Mouse (Mus musculus): ENCODE data around the gene Olfr1342. TPM values are rescaled to one million over a fixed set of nuclear protein-coding genes. Genes with fewer than 3 reads are reported as not detected.

Olfr1342 gene
- polyA plus RNA-seq (2016; fragmentation: Nextera tagmentation; extraction: Ambion mirVana), result not detected in 2 replicates

- H3K36me3 ChIP-seq, result no peaks in the 10 kb centered on the region
- H3K27ac ChIP-seq, result no peak within 1 kb of the TSS
- no peaks in the 10 kb centered on the region for H3K27me3 ChIP-seq (ENCODE audit: insufficient read depth, poor library complexity, severe bottlenecking)
- 55% methylated on average over 12 of the region's 12 CpGs for WGBS
- peak; percentile 10 for DNase-seq (ENCODE audit: low spot score)
- H3K4me1 ChIP-seq (replicated peaks), result peaks cover 19% of the 10 kb centered on the region
- no peak within 1 kb of the TSS for H3K4me3 ChIP-seq
- H3K9me3 ChIP-seq, result no peaks in the 10 kb centered on the region
Observed at GRCm38 (mm10) chr4:118692412-118692973, at the start of gene Olfr1342. TSS of gene Olfr1342 (minus strand) at chr4:118692756.

- DNase-seq (ENCODE audit: low spot score), result peak; percentile 8
- H3K27me3 ChIP-seq (ENCODE audit: insufficient read depth, poor library complexity, severe bottlenecking), result peaks cover 45% of the 10 kb centered on the region
- H3K27ac ChIP-seq, result no peak overlapping the region
- no peaks in the 10 kb centered on the region for H3K36me3 ChIP-seq
- 5% methylated on average over 16 of the region's 16 CpGs for WGBS
- H3K4me1 ChIP-seq (replicated peaks), result peaks cover 14% of the 10 kb centered on the region
- peak overlapping the region; percentile 32 for H3K4me3 ChIP-seq
- H3K9me3 ChIP-seq, result peaks cover 9% of the 10 kb centered on the region
Observed at GRCm38 (mm10) chr4:118741881-118742280, 49.3 kb upstream of the Olfr1342 start.

DNA sequence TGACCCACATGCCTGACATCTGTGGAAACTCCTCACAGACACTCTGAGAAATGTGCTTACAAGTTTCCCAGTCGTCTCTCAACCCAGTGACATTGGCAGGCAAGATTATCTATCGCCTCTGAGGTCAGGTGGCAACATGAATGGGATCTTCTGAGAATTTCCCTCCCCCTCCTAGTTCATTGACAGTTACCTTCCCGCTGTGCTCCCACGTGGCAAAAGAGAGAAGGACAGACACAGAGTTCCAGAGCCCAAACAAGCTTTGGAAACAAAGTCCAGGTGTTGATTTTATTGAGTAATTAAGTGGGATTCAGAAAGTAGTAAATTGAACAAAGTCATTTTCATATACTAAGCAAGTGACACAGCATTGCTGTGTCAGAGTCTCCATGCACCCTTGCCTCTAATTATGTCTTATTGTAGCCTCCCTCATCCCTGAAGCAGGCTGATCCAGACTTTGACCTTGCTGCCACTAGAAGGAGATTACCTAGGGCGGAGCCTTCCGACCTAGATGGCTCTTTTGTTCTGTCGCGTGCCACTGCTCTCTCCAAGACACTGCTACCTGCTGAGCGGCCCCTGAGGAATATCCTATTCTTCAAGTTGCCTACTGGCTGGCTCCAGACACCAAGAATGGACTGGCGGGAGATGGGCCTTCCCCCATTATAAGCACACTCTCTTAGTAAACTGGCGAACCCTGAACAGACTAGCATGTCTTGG is 48.6 kb upstream of the Olfr1342 start:
- DNase-seq (ENCODE audit: low spot score), result no peak
- peaks cover 1% of the 10 kb centered on the region for H3K9me3 ChIP-seq
- peaks cover 45% of the 10 kb centered on the region for H3K27me3 ChIP-seq (ENCODE audit: insufficient read depth, poor library complexity, severe bottlenecking)
- H3K27ac ChIP-seq, result no peak overlapping the region
- 6% methylated on average over 11 of the region's 11 CpGs for WGBS
- peak overlapping the region; percentile 32 for H3K4me3 ChIP-seq
- H3K4me1 ChIP-seq (replicated peaks), result peaks cover 14% of the 10 kb centered on the region
- no peaks in the 10 kb centered on the region for H3K36me3 ChIP-seq

DNA sequence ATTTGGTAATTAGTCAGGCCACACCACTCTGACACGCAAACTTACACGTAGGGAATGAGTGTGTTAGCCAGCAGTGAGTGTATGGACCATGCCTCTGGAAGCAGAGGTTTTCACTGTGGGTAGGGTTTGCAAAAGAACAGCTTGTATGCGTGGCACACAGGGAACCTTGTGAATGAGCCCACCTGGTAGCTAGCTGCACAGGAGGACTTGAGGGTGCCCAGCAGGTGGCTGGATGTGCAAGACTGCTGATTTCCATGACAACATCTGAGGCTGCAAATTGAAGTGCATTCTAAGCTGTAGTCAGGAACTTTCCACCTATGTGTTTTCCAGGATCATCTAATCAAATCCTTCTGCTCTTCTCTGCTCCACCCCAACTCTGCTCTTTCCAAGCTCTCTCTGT is 47.0 kb upstream of the Olfr1342 start:
- DNase-seq (ENCODE audit: low spot score), result no peak
- Histone ChIP-seq H3K27me3 (ENCODE audit: insufficient read depth, poor library complexity, severe bottlenecking) (peaks cover 45% of the 10 kb centered on the region), H3K4me3 (no peak overlapping the region), H3K9me3 (no peaks in the 10 kb centered on the region), H3K36me3 (no peaks in the 10 kb centered on the region), H3K27ac (no peak overlapping the region), H3K4me1 (replicated peaks) (peaks cover 14% of the 10 kb centered on the region)
- WGBS, result 61% methylated on average over 3 of the region's 3 CpGs

- DNase-seq (ENCODE audit: low spot score), result no peak
- Histone ChIP-seq H3K4me1 (replicated peaks) (no peaks in the 10 kb centered on the region), H3K4me3 (no peak within 1 kb of the TSS), H3K27ac (no peak within 1 kb of the TSS), H3K36me3 (no peaks in the 10 kb centered on the region), H3K9me3 (no peaks in the 10 kb centered on the region), H3K27me3 (ENCODE audit: insufficient read depth, poor library complexity, severe bottlenecking) (no peaks in the 10 kb centered on the region)
- WGBS, result 90% methylated on average over 1 of the region's 1 CpGs
Observed at GRCm38 (mm10) chr4:118731875-118732274, 39.3 kb upstream of the Olfr1342 start, which contains the start of gene Olfr1339. TSS of gene Olfr1339 (plus strand) at chr4:118732175.

- H3K27me3 ChIP-seq (ENCODE audit: insufficient read depth, poor library complexity, severe bottlenecking), result no peaks in the 10 kb centered on the region
- H3K4me3 ChIP-seq, result no peak overlapping the region
- WGBS, result 58% methylated on average over 10 of the region's 10 CpGs
- H3K36me3 ChIP-seq, result no peaks in the 10 kb centered on the region
- no peaks in the 10 kb centered on the region for H3K9me3 ChIP-seq
- H3K27ac ChIP-seq, result no peak overlapping the region
- peak; percentile 8 for DNase-seq (ENCODE audit: low spot score)
- H3K4me1 ChIP-seq (replicated peaks), result no peaks in the 10 kb centered on the region
Observed at GRCm38 (mm10) chr4:118721742-118722483, 29.4 kb upstream of the Olfr1342 start.

- H3K4me3 ChIP-seq, result no peak within 1 kb of the TSS
- DNase-seq (ENCODE audit: low spot score), result no peak
- no peaks in the 10 kb centered on the region for H3K27me3 ChIP-seq (ENCODE audit: insufficient read depth, poor library complexity, severe bottlenecking)
- no peaks in the 10 kb centered on the region for H3K9me3 ChIP-seq
- no peak within 1 kb of the TSS for H3K27ac ChIP-seq
- H3K36me3 ChIP-seq, result no peaks in the 10 kb centered on the region
- H3K4me1 ChIP-seq (replicated peaks), result no peaks in the 10 kb centered on the region
Observed at GRCm38 (mm10) chr4:118719838-118720237, 27.3 kb upstream of the Olfr1342 start, which contains the start of gene Olfr1340. TSS of gene Olfr1340 (plus strand) at chr4:118720138.

DNA sequence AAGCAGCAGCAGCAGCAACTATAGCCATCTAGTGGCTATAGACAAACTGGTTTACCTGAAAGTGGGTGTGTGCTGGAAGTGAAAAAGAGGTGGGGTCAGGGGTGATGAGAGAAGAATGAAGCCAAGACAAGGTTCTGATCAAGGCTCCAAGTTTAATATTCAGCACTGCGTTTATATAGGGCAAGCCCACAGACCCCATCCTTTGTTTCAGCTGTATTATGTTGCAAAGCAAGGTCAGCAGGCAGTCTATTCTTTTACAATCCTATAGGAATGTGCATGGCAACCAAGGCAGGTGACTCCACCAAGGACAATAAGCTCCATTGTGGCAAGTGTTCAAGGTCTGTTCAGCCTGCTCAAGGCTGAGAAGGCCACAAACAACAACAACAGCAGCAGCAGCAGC is 19.1 kb upstream of the Olfr1342 start:
- H3K9me3 ChIP-seq, result no peaks in the 10 kb centered on the region
- H3K4me1 ChIP-seq (replicated peaks), result 0 out of 2 replicates have a peak, but pooled peaks cover 6% of the 10 kb centered on the region
- no peak overlapping the region for H3K4me3 ChIP-seq
- no peaks in the 10 kb centered on the region for H3K36me3 ChIP-seq
- H3K27ac ChIP-seq, result no peak overlapping the region
- WGBS, result 34% methylated on average over 1 of the region's 1 CpGs
- H3K27me3 ChIP-seq (ENCODE audit: insufficient read depth, poor library complexity, severe bottlenecking), result no peaks in the 10 kb centered on the region
- DNase-seq (ENCODE audit: low spot score), result no peak

DNA sequence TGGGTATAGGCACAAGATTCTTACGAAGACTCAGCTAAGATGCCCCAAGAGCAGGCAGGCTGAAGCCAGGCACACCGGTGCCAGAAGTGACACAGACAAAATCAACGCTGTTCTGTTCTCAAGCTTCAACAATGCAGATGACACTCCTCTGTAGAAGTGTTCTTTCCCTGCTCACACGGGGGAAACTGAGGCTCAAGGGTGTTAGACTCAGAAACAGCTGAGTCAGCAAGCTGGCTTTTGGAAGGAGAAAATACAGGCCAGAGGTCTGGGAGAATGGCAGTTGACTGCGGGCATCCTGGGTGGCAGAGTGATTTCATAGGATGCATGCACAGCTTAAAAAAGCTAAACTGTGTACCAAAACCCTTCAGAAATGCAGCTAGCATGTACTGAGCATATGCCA is 15.5 kb upstream of the Olfr1342 start:
- H3K36me3 ChIP-seq, result no peaks in the 10 kb centered on the region
- no peaks in the 10 kb centered on the region for H3K9me3 ChIP-seq
- H3K4me3 ChIP-seq, result no peak overlapping the region
- H3K27ac ChIP-seq, result no peak overlapping the region
- no peaks in the 10 kb centered on the region for H3K27me3 ChIP-seq (ENCODE audit: insufficient read depth, poor library complexity, severe bottlenecking)
- no peak for DNase-seq (ENCODE audit: low spot score)
- WGBS, result 80% methylated on average over 5 of the region's 5 CpGs
- 0 out of 2 replicates have a peak, but pooled peaks cover 6% of the 10 kb centered on the region for H3K4me1 ChIP-seq (replicated peaks)

GRCm38 (mm10) chr4:118703223-118703622 is 10.7 kb upstream of the Olfr1342 start, which contains the start of gene Olfr1341:
TSS of gene Olfr1341 (plus strand) at chr4:118703523.
- 79% methylated on average over 3 of the region's 3 CpGs for WGBS
- H3K27me3 ChIP-seq (ENCODE audit: insufficient read depth, poor library complexity, severe bottlenecking), result no peaks in the 10 kb centered on the region
- H3K4me1 ChIP-seq (replicated peaks), result no peaks in the 10 kb centered on the region
- H3K9me3 ChIP-seq, result no peaks in the 10 kb centered on the region
- no peak within 1 kb of the TSS for H3K27ac ChIP-seq
- no peaks in the 10 kb centered on the region for H3K36me3 ChIP-seq
- no peak within 1 kb of the TSS for H3K4me3 ChIP-seq
- DNase-seq (ENCODE audit: low spot score), result no peak

- DNase-seq (ENCODE audit: low spot score), result no peak
- Histone ChIP-seq H3K9me3 (no peaks in the 10 kb centered on the region), H3K36me3 (no peaks in the 10 kb centered on the region), H3K4me3 (no peak overlapping the region), H3K4me1 (replicated peaks) (peaks cover 19% of the 10 kb centered on the region), H3K27ac (no peak overlapping the region), H3K27me3 (ENCODE audit: insufficient read depth, poor library complexity, severe bottlenecking) (no peaks in the 10 kb centered on the region)
- 49% methylated on average over 2 of the region's 2 CpGs for WGBS
Observed at GRCm38 (mm10) chr4:118693812-118694211, 1.3 kb upstream of the Olfr1342 start.

- H3K27me3 ChIP-seq (ENCODE audit: insufficient read depth, poor library complexity, severe bottlenecking), result no peaks in the 10 kb centered on the region
- 0 out of 2 replicates have a peak, but pooled peaks cover under 1% of the 10 kb centered on the region for H3K4me1 ChIP-seq (replicated peaks)
- no peaks in the 10 kb centered on the region for H3K36me3 ChIP-seq
- no peak for DNase-seq (ENCODE audit: low spot score)
- H3K9me3 ChIP-seq, result no peaks in the 10 kb centered on the region
- 73% methylated on average over 2 of the region's 2 CpGs for WGBS
- H3K27ac ChIP-seq, result no peak overlapping the region
- no peak overlapping the region for H3K4me3 ChIP-seq
Observed at GRCm38 (mm10) chr4:118687086-118687485, 5.5 kb downstream of the Olfr1342 start.

GRCm38 (mm10) chr4:118658652-118659051 is 33.9 kb downstream of the Olfr1342 start, which contains the start of gene Olfr62:
TSS of gene Olfr62 (plus strand) at chr4:118658952.
- Histone ChIP-seq H3K4me1 (replicated peaks) (no peaks in the 10 kb centered on the region), H3K27ac (no peak within 1 kb of the TSS), H3K4me3 (no peak within 1 kb of the TSS), H3K9me3 (no peaks in the 10 kb centered on the region), H3K27me3 (ENCODE audit: insufficient read depth, poor library complexity, severe bottlenecking) (no peaks in the 10 kb centered on the region), H3K36me3 (no peaks in the 10 kb centered on the region)
- DNase-seq (ENCODE audit: low spot score), result no peak

Data from hindbrain, embryonic 10.5 days (tissue).